Mouse (Mus musculus): ENCODE measurements around the gene Pttg1ip.

Pttg1ip gene

DNA sequence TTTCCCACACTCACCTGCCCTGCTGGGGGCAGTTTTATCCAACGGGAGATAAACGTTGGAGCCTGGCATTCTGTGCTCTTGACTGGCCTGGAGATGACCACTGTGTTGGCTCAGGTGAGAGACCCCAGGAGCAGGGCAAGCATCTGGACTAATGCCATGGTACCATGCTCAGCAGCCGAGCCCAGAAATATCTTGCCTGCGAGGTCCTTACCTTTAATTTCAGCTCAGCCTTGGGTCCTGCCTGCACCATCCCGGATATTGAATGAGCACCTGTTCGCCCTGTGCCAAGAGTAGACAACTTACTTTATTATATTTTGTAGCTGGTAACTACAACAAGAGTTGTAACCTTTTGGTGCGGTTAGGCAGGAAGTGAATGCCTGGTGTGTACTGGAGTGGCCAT is 25.3 kb downstream of the Pttg1ip start:
- ATAC-seq (ENCODE audit: low TSS enrichment) = no peak

GRCm38 (mm10) chr10:77607441-77607840 is 25.9 kb downstream of the Pttg1ip start:
- ATAC-seq (ENCODE audit: low TSS enrichment) = no peak

DNA sequence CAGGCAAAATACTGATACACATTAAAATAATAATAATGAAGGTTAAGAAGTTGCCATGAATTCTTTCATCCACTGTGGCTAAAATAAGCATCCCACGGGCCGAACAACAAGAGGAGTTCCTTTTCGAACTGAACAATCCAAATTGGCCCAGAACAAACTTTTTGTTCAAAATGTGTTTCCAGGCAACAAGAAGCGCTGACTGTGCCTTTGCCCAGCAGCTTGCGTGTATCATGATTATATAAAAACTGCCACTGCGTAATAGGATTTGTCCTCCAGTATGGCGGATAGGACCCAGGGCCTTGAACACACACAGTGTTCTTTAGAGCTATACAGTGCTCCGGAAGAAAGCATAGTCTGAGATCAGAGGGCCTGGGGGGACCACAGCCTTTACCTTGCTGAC is 27.1 kb downstream of the Pttg1ip start:
- ATAC-seq (ENCODE audit: low TSS enrichment) = no peak

GRCm38 (mm10) chr10:77610221-77610961 is 28.9 kb downstream of the Pttg1ip start:
- ATAC-seq (ENCODE audit: low TSS enrichment) = no peak

DNA sequence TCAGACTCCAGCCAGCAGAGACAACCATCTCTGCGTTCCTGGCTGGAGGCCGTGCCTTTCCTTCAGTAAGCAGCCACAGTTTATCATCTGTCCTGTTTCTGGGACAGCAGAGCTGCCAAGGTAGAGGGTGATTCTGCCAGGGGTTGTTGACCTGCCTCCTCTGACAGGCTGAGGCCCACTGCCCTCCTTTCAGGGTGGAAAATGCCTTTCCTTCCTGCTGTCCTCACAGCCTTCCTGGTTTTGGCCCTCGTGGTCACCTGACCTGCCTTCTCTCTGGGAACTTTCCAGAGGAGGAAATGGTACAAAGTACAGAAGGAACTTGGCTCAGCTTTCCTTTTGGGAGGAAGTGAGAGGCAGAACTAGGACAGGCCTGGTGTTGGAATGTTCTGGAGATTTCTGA is 31.9 kb downstream of the Pttg1ip start:
- peak; percentile 24; the same call in 1 of the 2 replicates for ATAC-seq (ENCODE audit: low TSS enrichment)

DNA sequence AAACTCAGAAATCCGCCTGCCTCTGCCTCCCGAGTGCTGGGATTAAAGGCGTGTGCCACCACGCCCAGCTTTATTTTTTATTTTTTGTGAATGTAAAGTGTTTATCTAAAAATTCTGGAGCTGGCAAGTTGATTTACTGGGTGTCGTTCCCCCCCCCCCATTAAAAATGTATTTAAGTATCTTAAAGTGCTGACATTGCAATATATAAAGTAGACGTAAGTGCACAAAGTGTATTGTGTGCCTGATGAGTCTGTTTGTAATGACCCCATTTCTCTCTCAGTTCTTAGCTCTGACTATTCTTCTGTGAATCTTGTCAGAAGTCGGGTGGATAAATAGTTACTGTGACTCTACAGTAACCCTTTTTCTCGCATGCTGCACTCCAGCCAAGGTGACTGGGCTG is 34.1 kb downstream of the Pttg1ip start:
- no peak for ATAC-seq (ENCODE audit: low TSS enrichment)

- ATAC-seq (ENCODE audit: low TSS enrichment) = 0 out of 2 replicates have a peak, but pooled peaks have one; percentile 29
These were observed 34.6 kb downstream of the Pttg1ip start for GRCm38 (mm10) chr10:77616166-77616565.

DNA sequence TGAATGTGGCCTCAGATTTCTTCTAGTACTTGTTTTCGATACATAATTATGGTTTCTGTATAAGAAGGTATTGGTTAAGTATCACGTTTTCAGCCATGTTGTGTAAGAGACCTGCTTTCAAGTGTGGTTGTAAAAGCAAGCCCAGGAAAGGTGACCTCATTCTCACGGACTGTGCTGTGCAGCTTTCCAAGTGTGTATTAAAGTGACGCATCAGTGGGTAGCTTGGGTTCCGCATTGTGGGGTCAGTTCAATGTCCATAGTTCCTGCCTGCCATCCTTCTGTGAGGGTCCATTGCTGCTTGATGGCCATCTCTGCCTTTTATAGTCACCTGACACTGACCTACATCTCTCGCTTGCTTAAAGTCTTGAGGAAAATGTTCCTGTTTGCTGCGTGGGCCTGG is 35.4 kb downstream of the Pttg1ip start:
- no peak for ATAC-seq (ENCODE audit: low TSS enrichment)

DNA sequence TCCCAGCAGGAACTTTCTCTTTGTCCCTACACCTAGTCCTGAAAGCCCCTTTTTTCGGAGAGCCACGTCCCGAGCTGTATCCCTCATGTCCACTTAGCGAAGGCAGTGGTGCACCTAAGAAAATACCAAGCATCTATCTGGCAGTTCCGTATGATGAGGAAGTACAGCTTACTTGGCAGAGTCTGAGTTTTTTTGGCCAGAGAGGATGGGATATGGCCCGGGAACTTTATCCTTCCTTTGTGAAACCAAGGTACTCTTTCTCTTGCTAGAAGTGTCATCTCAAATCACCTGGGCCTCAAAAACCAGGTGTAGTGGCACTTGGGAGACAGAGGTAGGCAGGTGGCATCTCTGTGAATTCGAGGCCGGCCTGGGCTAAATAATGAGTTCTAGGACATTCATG is 40.0 kb downstream of the Pttg1ip start:
- no peak for ATAC-seq (ENCODE audit: low TSS enrichment)

DNA sequence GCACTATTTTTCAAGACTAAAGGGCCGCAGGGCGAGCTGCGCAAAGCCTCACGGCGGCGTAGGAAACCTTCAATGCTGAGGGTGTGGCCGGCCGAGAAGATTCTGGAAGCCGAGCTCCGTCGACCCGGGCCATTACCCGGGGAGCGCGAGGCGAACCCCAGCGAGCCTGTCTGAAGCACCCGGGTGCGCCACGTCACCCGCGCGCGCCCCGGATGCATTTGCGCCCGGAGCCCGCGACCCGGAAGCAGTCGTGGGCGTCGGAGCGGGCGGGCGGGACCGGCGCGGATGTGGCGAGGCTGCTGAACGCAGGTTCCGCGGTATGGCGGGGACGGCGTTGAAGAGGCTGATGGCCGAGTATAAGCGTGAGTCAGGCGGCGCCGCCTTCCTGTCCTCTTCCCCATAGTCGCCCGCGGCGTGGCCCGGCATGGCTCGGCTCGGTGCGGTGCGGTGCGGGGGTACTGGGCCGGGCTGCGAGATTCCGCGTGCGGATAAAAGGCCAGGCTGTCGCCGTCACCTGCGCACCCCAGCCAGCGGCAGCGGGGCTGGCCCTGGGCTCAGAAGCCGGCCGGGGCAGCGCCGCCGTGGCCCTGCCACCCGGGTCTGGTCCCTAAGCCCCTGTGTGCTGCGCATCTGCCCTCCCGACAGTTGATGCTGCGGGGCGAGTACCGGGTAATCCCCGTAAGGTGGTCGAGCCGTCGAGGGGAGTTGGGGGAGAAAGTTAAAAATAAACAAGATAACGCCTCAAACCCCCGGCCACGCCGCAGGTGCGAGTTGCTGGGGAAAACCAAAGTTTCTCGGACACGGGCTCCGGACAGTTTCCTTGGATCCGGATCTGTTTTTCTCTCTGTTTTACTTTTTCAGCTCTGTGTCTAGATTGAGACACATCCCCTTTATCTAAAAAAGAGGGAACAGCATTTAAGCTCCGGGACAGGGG is 40.8 kb downstream of the Pttg1ip start, which contains the start of gene Ube2g2:
Gene Ube2g2, plus strand, starts transcription at position 221 of the 934 bp plus-strand sequence.
- ATAC-seq (ENCODE audit: low TSS enrichment) = peak; percentile 75

DNA sequence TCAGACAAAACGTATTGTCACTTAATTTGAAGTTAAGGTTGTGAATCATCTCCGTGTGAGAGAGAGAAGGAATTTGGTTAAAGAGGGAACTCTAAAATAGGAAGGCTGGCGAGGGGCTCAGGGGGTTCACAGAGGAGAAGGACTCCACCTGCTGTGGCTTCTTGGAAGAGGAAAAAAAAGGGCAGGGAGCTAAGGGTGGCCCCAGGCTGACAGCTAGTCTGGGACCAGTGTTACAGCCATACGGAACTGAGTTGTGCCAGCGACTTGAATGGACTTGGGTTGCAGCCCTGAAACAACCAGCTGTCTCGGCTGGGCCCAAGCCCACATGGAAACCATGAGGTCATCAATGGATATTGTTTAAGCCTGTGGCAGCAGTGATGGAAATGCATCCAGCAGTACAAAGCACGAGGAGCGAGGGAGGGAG is 41.6 kb downstream of the Pttg1ip start:
- peak; percentile 8; the same call in 1 of the 2 replicates for ATAC-seq (ENCODE audit: low TSS enrichment)

- no peak for ATAC-seq (ENCODE audit: low TSS enrichment)
These were observed 42.3 kb downstream of the Pttg1ip start for GRCm38 (mm10) chr10:77623639-77624400.

GRCm38 (mm10) chr10:77624570-77624995 is 43.1 kb downstream of the Pttg1ip start:
- peak; percentile 26 for ATAC-seq (ENCODE audit: low TSS enrichment)

- no peak for ATAC-seq (ENCODE audit: low TSS enrichment)
These were observed 44.5 kb downstream of the Pttg1ip start for GRCm38 (mm10) chr10:77626036-77626435.

DNA sequence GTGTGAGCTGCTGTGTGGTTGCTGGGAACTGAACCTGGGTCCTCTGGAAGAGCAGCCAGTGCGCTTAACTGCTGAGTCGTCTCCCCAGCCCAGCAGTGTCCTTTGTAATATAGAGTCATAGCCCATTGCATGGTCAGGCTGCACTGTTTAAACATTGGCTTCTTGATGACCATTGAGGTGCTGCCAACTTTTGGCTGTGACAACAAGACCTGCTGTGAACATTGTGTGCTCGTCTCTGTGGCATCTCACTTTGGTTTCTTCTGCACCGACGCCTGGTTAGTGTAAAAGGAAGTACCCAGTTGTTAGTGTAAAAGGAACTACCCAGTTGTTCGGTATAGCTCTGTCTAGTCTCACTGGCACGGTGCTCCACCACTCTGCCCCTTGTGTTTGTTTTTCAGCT is 45.1 kb downstream of the Pttg1ip start:
- no peak for ATAC-seq (ENCODE audit: low TSS enrichment)

GRCm38 (mm10) chr10:77627497-77627896 is 46.0 kb downstream of the Pttg1ip start:
- ATAC-seq (ENCODE audit: low TSS enrichment) = peak; percentile 53

GRCm38 (mm10) chr10:77629163-77629562 is 47.6 kb downstream of the Pttg1ip start:
- no peak for ATAC-seq (ENCODE audit: low TSS enrichment)

DNA sequence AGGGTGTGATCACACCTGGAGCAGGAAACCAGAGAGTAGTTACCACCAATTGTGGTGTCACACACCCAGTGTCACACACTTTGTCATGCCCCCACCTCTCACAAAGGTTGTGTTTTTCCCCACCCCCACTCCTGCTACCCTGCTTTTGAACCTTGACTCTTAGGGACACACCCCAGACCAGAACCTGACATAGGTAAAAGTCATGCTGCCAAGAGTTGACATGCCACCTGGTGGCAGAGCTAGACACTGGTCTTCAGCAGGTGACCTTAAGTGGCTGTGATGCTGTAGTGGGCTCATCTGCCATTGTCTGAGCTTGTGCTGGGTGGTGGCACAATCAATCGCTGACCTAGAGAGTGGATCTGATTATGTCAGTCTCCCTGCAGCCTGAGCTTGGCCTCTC is 48.5 kb downstream of the Pttg1ip start:
- ATAC-seq (ENCODE audit: low TSS enrichment) = no peak

- ATAC-seq (ENCODE audit: low TSS enrichment) = no peak
These were observed 52.5 kb downstream of the Pttg1ip start for GRCm38 (mm10) chr10:77634016-77634415.

DNA sequence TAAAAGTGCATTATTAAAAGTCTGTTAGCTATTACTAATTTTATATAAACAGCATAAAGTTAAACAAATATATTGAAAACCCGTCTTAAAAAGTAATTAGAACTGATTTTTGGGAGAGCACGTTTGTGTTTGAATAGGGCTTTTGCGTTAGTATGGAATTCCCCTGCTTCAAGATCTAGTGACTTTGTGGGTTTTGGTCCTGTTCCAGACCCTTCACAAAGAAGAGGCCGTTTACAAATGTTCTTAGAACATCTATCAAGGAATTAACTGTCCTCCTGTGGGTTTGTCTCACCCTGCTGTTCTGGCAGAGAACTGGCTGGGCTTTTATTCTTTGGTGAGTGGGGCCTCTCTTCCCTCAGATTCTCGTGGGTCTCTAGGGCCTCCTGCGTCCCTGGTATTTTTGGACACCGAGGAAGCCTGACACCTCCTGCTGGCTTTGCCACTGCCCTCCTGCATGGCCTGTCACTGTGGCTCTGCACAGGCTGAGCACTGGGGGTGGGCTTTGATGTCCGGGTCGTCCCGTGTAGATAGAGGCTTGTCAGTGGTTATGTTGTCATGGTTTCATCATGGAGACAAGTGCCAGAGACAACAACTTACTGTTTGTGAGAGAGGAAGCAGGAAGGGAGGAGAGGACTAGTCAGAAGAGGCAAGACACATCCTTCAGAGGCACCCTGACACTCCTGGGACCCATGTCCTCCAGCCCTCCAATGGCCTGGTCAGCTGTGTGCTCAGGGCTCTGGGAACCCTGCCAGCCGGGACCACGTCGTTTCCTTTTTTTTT is 53.1 kb downstream of the Pttg1ip start:
- no peak for ATAC-seq (ENCODE audit: low TSS enrichment)
